ENCODE assay signal across 8 mouse cellular contexts in genomic region chr5:24328813-24329211, GRCm38 (mm10). TPM values are rescaled to one million over a fixed set of nuclear protein-coding genes. Genes with fewer than 3 reads are reported as not detected.
DNase-seq lines count a peak whose midpoint lies in the region; ATAC-seq lines count a peak whose summit lies in the region.

No protein-coding gene starts in this region.

- ATAC-seq in heart, embryonic 12.5 days (ENCODE audit: insufficient number of reproducible peaks, low FRiP score), result no peak
- ATAC-seq in hindbrain, embryonic 13.5 days (ENCODE audit: low FRiP score), result peak; percentile 26
- ATAC-seq in midbrain, embryonic 15.5 days (replicated peaks), result peak; percentile 15; the same call in 1 of the 2 replicates

- H3K4me2 ChIP-seq in heart, embryonic 12.5 days, result peak overlapping the region; percentile 61
- H3K4me2 ChIP-seq in hindbrain, embryonic 13.5 days, result peak overlapping the region; percentile 59
- H3K4me2 ChIP-seq in midbrain, embryonic 15.5 days, result peak overlapping the region; percentile 49

- H3K27me3 ChIP-seq in heart, embryonic 12.5 days (replicated peaks), result peaks cover 12% of the 10 kb centered on the region; the same call in 1 of the 2 replicates
- H3K27me3 ChIP-seq in hindbrain, embryonic 13.5 days, result peaks cover 6% of the 10 kb centered on the region; the same call in 1 of the 2 replicates
- no peaks in the 10 kb centered on the region for H3K27me3 ChIP-seq in midbrain, embryonic 15.5 days (replicated peaks)

- DNase-seq in heart, adult 9 months (ENCODE audit: low spot score in 2 of 2), result no peak
- peak; percentile 45 to 55 for DNase-seq in cerebellum, postnatal 36 days
- DNase-seq in right cerebral cortex, postnatal 36 days (ENCODE audit: low spot score in 2 of 2), result no peak
- no peak for DNase-seq in thymus, postnatal 36 days
- DNase-seq in lung, postnatal 14 days, result no peak

- 70% methylated on average over 6 of the region's 6 CpGs for WGBS in heart, embryonic 12.5 days
- 67% methylated on average over 6 of the region's 6 CpGs for WGBS in hindbrain, embryonic 13.5 days
- WGBS in midbrain, embryonic 15.5 days, result 61% methylated on average over 6 of the region's 6 CpGs

- H3K4me1 ChIP-seq in heart, embryonic 12.5 days (replicated peaks), result peaks cover 71% of the 10 kb centered on the region
- peaks cover 39% of the 10 kb centered on the region for H3K4me1 ChIP-seq in hindbrain, embryonic 13.5 days (replicated peaks)
- H3K4me1 ChIP-seq in midbrain, embryonic 15.5 days, result peaks cover 25% of the 10 kb centered on the region

- H3K9ac ChIP-seq in heart, embryonic 12.5 days, result peak overlapping the region; percentile 70
- H3K9ac ChIP-seq in hindbrain, embryonic 13.5 days, result peak overlapping the region; percentile 75
- H3K9ac ChIP-seq in midbrain, embryonic 15.5 days, result peak overlapping the region; percentile 15; the same call in 1 of the 2 replicates

- peak overlapping the region; percentile 87 for H3K27ac ChIP-seq in heart, embryonic 12.5 days (ENCODE audit: poor library complexity, severe bottlenecking)
- peak overlapping the region; percentile 92 for H3K27ac ChIP-seq in hindbrain, embryonic 13.5 days
- peak overlapping the region; percentile 57; the same call in 1 of the 2 replicates for H3K27ac ChIP-seq in midbrain, embryonic 15.5 days

- H3K4me3 ChIP-seq in heart, embryonic 12.5 days, result peak overlapping the region; percentile 18
- H3K4me3 ChIP-seq in hindbrain, embryonic 13.5 days, result peak overlapping the region; percentile 28
- H3K4me3 ChIP-seq in midbrain, embryonic 15.5 days, result no peak overlapping the region

- H3K36me3 ChIP-seq in heart, embryonic 12.5 days, result peaks cover 61% of the 10 kb centered on the region
- peaks cover 48% of the 10 kb centered on the region for H3K36me3 ChIP-seq in hindbrain, embryonic 13.5 days
- peaks cover 18% of the 10 kb centered on the region; the same call in 1 of the 2 replicates for H3K36me3 ChIP-seq in midbrain, embryonic 15.5 days (replicated peaks)

- H3K9me3 ChIP-seq in heart, embryonic 12.5 days (replicated peaks), result no peaks in the 10 kb centered on the region
- no peaks in the 10 kb centered on the region for H3K9me3 ChIP-seq in hindbrain, embryonic 13.5 days
- no peaks in the 10 kb centered on the region for H3K9me3 ChIP-seq in midbrain, embryonic 15.5 days

RNA-seq across cellular contexts. Expression of gene Kcnh2, which starts 22.6 kb away (rescaled TPM):
- 38.2 and 40.5 TPM in 2 replicates for polyA plus RNA-seq in heart, embryonic 12.5 days (2016; fragmentation: Nextera tagmentation; extraction: Ambion mirVana)
- 12.8 and 14.2 TPM in 2 replicates for polyA plus RNA-seq in hindbrain, embryonic 13.5 days (2015; fragmentation: Nextera tagmentation; extraction: Ambion mirVana)
- polyA plus RNA-seq in midbrain, embryonic 15.5 days (2015; fragmentation: Nextera tagmentation; extraction: Ambion mirVana), result 11.8 and 13.9 TPM in 2 replicates

RNA-seq across cellular contexts. Expression of gene Nos3, which starts 35.8 kb away (rescaled TPM):
- 45.9 and 46.9 TPM in 2 replicates for polyA plus RNA-seq in heart, embryonic 12.5 days (2016; fragmentation: Nextera tagmentation; extraction: Ambion mirVana)
- 9.8 and 10.2 TPM in 2 replicates for polyA plus RNA-seq in hindbrain, embryonic 13.5 days (2015; fragmentation: Nextera tagmentation; extraction: Ambion mirVana)
- polyA plus RNA-seq in midbrain, embryonic 15.5 days (2015; fragmentation: Nextera tagmentation; extraction: Ambion mirVana), result 10.9 and 11.9 TPM in 2 replicates

Comparison
In these comparisons a context has a peak if more than half of its experiments do, and no peak if none do; other contexts are left out.
1. H3K9ac ChIP-seq: peak in every context shown above with its lines; median percentile 75 in hindbrain, embryonic 13.5 days; 70 in heart, embryonic 12.5 days; 15 in midbrain, embryonic 15.5 days.
2. DNase-seq: peak in cerebellum, postnatal 36 days (2 of 2); none in heart, adult 9 months (0 of 2), right cerebral cortex, postnatal 36 days (0 of 2), thymus, postnatal 36 days (0 of 2) and lung, postnatal 14 days (single experiment).
3. Peak in every context shown above with its lines, with median percentiles within 50 percentile points of each other: H3K27ac ChIP-seq and H3K4me2 ChIP-seq.